Mouse (Mus musculus) limb, embryonic 11.5 days (tissue): ENCODE measurements at regions not wholly inside any gene's neighbourhood (a gene's known extent, or its start where the extent isn't known, plus 50 kb on each side); places are given as distances from the start of the nearest gene placed in this dataset.

Experiments
- ATAC-seq: fragments of 200-750 bp; cut with Nextera tagmentation; 2 replicates; pipeline ENCODE4 v1.8.0; 2017; ENCODE audit warnings: low read depth; ENCODE audit not compliant: insufficient number of reproducible peaks, low FRiP score, low TSS enrichment
- DNase-seq: peaks from one replicate; pipeline ENCODE4 v3.0.0-alpha.2; 2015; ENCODE audit warnings: low spot score
- H3K27ac ChIP-seq: fragments of 300-500 bp; sonication (generic); replicated peaks from 2 replicates; pipeline ENCODE4 v1.5.1; 2014; ENCODE audit warnings: low read depth, mild to moderate bottlenecking, low read length
- H3K27me3 ChIP-seq: fragments of 300-500 bp; sonication (generic); 2 replicates; pipeline ENCODE4 v1.6.1; 2014; ENCODE audit warnings: mild to moderate bottlenecking, low read length, mixed read lengths; ENCODE audit not compliant: control insufficient read depth, insufficient read depth
- H3K36me3 ChIP-seq: fragments of 300-500 bp; sonication (generic); 2 replicates; pipeline ENCODE4 v1.6.1; 2014; ENCODE audit warnings: mild to moderate bottlenecking, low read length, moderate library complexity, mixed read lengths; ENCODE audit not compliant: control insufficient read depth, insufficient read depth
- H3K4me1 ChIP-seq: fragments of 300-500 bp; sonication (generic); 2 replicates; pipeline ENCODE4 v1.6.1; 2014; ENCODE audit warnings: low read length, mixed read lengths; ENCODE audit not compliant: control insufficient read depth, insufficient read depth
- H3K4me2 ChIP-seq: fragments of 300-500 bp; sonication (generic); 2 replicates; pipeline ENCODE4 v1.6.1; 2014; ENCODE audit warnings: low read depth, mild to moderate bottlenecking, moderate library complexity; ENCODE audit not compliant: severe bottlenecking
- H3K4me3 ChIP-seq: fragments of 300-500 bp; sonication (generic); 2 replicates; pipeline ENCODE4 v1.5.1; 2014; ENCODE audit warnings: low read depth, low read length
- H3K9ac ChIP-seq: fragments of 300-500 bp; sonication (generic); 2 replicates; pipeline ENCODE4 v1.6.1; 2014; ENCODE audit warnings: mild to moderate bottlenecking, low read length
- H3K9me3 ChIP-seq: fragments of 300-500 bp; sonication (generic); 2 replicates; pipeline ENCODE4 v1.6.1; 2016; ENCODE audit warnings: low read length; ENCODE audit not compliant: control insufficient read depth
- WGBS: fragments of 180-500 bp; shearing (Covaris S2); extraction: QIAGEN DNeasy Blood & Tissue Kit; methylation state at CpG from one replicate; pipeline ENCODE4 v1.1.7; 2014; 5-methylcytosine and 5-hydroxymethylcytosine counted together

DNA sequence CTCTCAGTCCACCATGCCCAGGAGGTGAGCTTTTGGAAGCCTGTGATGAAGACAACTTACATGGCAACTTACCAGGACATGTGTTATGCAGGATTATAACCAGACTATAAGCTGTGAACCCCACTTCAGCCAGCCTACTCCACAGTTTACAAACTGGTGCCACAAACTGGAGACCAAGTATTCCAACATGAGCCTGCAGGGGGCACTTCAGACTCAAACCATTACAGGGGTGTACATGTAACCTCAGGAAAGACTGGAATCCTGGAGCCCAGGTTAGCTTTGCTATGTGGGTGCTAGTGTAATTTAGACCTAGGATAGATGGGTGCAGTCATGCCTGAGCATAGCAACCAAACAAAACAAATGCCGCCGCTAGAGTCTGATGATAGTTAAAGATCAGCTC lies 124.0 kb upstream of the Lyplal1 start:
- no peak for DNase-seq
- Histone ChIP-seq H3K9me3 (no peaks in the 10 kb centered on the region), H3K36me3 (no peaks in the 10 kb centered on the region), H3K4me3 (no peak overlapping the region), H3K27me3 (no peaks in the 10 kb centered on the region), H3K4me1 (no peaks in the 10 kb centered on the region), H3K9ac (no peak overlapping the region), H3K27ac (no peak overlapping the region), H3K4me2 (no peak overlapping the region)
- ATAC-seq = no peak
- 97% methylated on average over 2 of the region's 2 CpGs for WGBS

DNA sequence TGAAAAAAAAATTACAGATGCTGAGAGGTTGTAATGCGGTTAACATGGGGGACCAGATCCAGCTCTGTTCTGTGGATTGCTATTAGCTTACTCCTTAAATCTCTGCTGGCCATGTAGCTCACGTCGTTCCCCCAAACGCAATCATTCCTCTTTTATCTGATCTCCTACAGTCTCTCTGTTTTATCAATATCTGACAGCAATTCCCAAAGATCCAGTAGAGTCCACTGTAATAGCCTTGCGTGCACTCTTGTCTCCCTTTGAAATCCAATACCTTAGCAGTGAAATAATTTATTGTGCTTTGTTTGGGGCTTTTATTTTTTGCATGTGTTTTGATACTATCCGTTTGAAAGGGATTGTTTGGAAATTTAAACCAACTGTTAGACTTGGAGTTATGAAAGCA lies 120.4 kb upstream of the Lyplal1 start:
- Histone ChIP-seq H3K9me3 (no peaks in the 10 kb centered on the region), H3K36me3 (no peaks in the 10 kb centered on the region), H3K27me3 (no peaks in the 10 kb centered on the region), H3K4me2 (no peak overlapping the region), H3K27ac (no peak overlapping the region), H3K4me3 (no peak overlapping the region), H3K4me1 (no peaks in the 10 kb centered on the region), H3K9ac (no peak overlapping the region)
- WGBS = 47% methylated on average over 6 of the region's 6 CpGs
- no peak for ATAC-seq
- DNase-seq = no peak

DNA sequence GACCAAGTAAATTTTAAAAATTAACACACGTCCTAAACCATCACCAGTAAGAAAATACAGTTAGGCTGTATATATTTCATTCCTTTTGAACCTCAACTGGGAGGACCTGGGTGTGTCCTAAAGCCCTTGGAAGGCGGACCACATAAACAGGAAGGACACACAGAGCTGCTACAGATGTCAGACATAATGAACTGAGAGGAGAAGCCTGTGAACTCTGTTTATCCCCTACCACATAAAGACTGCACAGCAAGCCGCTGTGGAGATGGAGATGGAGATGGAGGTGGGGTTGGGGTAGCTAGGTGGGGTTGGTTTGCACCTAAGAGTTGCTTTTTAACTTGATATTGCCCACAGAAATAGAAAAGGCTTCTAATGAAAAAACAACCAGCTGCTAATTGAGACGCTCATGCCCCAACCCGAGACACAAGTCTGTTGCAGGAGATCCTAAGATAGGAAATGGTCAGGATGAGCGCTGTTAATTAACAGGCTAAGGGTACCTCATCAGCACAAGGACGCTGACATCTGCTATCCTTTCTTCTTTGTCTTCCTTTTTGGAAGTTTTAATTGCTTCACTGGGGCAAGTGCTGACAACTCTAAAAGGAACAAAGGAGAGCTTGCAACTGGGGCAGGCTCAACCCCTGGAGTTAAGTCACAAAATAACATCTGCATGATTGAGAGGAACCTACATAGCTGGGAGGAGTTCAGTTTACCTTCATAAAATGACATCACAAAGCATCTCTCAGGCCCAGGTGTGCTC lies 119.3 kb upstream of the Lyplal1 start:
- DNase-seq (no peak), ATAC-seq (no peak)
- Histone ChIP-seq H3K4me3 (no peak overlapping the region), H3K27me3 (no peaks in the 10 kb centered on the region), H3K36me3 (no peaks in the 10 kb centered on the region), H3K4me1 (no peaks in the 10 kb centered on the region), H3K9ac (no peak overlapping the region), H3K27ac (no peak overlapping the region), H3K4me2 (no peak overlapping the region), H3K9me3 (no peaks in the 10 kb centered on the region)
- 51% methylated on average over 7 of the region's 7 CpGs for WGBS

DNA sequence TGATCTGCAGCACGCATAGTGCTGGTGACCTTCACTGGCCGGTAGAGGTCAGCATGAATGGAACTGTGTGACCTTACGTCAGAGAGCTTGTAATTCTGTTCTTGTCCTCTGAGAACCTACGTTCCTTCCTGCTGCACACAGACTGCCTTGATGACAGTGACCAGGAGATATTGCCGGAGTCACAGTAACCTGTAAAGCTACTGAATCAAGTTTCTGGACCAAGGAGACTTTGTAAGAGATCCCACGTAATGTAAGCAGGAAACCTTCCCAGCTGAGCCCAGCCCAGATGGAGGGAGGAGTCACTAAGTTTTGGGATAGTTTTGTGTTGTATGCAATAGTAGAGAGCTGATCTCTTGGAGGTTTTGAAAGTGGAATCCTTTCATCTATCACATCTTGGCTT lies 117.4 kb upstream of the Lyplal1 start:
- WGBS = 72% methylated on average over 6 of the region's 6 CpGs
- Histone ChIP-seq H3K27me3 (no peaks in the 10 kb centered on the region), H3K4me1 (no peaks in the 10 kb centered on the region), H3K9ac (no peak overlapping the region), H3K4me2 (no peak overlapping the region), H3K36me3 (no peaks in the 10 kb centered on the region), H3K27ac (no peak overlapping the region), H3K4me3 (no peak overlapping the region), H3K9me3 (no peaks in the 10 kb centered on the region)
- ATAC-seq (no peak), DNase-seq (no peak)

DNA sequence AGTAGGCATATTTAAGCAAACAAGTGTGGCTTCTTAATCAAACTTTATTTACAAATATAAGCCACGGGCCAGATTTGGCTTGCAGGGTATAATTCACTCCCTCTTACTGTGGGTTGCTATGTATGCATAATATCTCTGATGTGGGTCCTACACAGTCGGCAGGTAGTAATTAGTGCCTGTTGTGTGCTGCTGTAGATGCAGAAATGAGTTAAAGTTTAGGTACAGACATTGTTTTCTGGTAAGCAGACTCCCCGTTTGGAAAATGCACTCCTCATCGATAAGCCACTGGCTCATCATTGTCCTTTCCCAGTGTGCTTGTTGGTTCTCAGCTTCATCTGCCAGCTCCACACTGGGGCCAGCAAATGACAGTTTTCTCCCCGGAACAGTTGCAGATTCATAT lies 113.4 kb upstream of the Lyplal1 start:
- no peaks in the 10 kb centered on the region for H3K4me1 ChIP-seq
- DNase-seq = no peak
- ATAC-seq = no peak
- H3K36me3 ChIP-seq = no peaks in the 10 kb centered on the region
- H3K27ac ChIP-seq = no peak overlapping the region
- no peaks in the 10 kb centered on the region for H3K9me3 ChIP-seq
- no peak overlapping the region for H3K9ac ChIP-seq
- WGBS = 76% methylated on average over 5 of the region's 5 CpGs
- no peak overlapping the region for H3K4me3 ChIP-seq
- H3K27me3 ChIP-seq = no peaks in the 10 kb centered on the region
- H3K4me2 ChIP-seq = no peak overlapping the region

DNA sequence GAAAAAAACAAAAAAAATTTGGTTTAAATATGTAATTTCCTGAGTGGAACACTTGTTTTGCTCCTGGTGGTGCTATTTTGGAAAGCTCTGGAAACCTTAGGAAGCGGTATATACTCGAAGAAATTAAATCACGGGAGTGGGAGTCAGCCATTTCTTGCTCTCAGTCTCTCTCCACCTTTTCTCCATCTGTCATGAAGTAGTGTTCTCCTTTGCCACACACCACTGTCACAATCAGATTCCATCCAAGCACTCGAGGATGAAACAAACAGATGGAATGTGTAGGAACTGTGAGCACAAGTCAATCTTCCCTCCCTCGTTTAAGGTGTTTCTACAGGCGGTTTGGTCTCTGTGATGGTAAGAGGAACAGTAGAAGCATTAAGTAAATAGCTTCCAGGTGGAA lies 112.7 kb upstream of the Lyplal1 start:
- H3K4me1 ChIP-seq = no peaks in the 10 kb centered on the region
- H3K27ac ChIP-seq = no peak overlapping the region
- no peak overlapping the region for H3K9ac ChIP-seq
- no peaks in the 10 kb centered on the region for H3K36me3 ChIP-seq
- no peaks in the 10 kb centered on the region for H3K9me3 ChIP-seq
- H3K4me2 ChIP-seq = no peak overlapping the region
- H3K4me3 ChIP-seq = no peak overlapping the region
- DNase-seq (no peak), ATAC-seq (no peak)
- H3K27me3 ChIP-seq = no peaks in the 10 kb centered on the region
- 74% methylated on average over 6 of the region's 6 CpGs for WGBS

DNA sequence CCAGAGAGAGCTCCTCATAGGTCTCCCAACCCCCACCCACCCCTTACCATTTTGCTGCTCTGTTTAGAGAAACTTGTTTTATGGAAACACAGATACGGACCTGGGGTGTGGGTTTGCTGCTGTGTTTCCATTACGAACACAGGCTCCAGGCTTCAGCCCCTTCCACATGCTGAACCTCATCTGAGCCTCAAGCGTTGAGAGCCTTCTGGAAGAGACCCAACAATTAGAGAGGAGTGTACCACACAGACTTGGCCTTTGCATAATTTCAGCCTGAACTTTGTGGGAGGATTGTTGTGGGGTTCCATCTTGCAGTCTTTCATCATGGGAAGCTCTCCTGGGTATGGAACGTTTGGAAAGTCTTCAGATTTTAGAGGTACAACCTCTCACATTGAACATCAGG lies 111.3 kb upstream of the Lyplal1 start:
- DNase-seq (no peak), ATAC-seq (no peak)
- WGBS = 90% methylated on average over 4 of the region's 4 CpGs
- H3K4me3 ChIP-seq = no peak overlapping the region
- H3K27me3 ChIP-seq = no peaks in the 10 kb centered on the region
- H3K9me3 ChIP-seq = no peaks in the 10 kb centered on the region
- no peak overlapping the region for H3K9ac ChIP-seq
- 0 out of 2 replicates have a peak, but pooled peaks cover 3% of the 10 kb centered on the region for H3K4me1 ChIP-seq
- H3K4me2 ChIP-seq = no peak overlapping the region
- no peak overlapping the region for H3K27ac ChIP-seq
- no peaks in the 10 kb centered on the region for H3K36me3 ChIP-seq

DNA sequence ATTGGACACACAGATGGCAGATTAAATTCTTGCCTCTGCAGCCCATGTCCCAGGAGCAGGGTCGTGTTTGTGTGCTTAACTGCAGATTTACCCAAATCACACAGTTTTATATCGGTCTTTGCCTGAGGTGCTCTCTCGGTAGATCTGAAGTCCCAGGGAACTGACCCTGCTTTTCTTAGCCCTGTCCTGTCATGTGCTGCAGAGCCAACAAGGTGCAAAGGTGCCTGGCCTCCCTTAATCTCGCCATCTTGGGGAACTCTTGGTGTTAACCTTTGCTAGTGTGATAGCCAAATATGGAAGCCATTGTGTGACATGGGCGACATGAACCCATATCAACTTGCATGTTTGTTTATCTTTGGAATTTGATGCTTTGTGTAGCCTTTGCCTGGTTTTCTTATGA lies 107.1 kb upstream of the Lyplal1 start:
- Histone ChIP-seq H3K9me3 (no peaks in the 10 kb centered on the region), H3K4me3 (no peak overlapping the region), H3K9ac (no peak overlapping the region), H3K27me3 (no peaks in the 10 kb centered on the region), H3K36me3 (no peaks in the 10 kb centered on the region), H3K4me2 (no peak overlapping the region), H3K27ac (0 out of 2 replicates have a peak overlapping the region, but pooled peaks have one; percentile 18), H3K4me1 (0 out of 2 replicates have a peak, but pooled peaks cover 3% of the 10 kb centered on the region)
- WGBS = 68% methylated on average over 5 of the region's 5 CpGs
- DNase-seq (no peak), ATAC-seq (no peak)

DNA sequence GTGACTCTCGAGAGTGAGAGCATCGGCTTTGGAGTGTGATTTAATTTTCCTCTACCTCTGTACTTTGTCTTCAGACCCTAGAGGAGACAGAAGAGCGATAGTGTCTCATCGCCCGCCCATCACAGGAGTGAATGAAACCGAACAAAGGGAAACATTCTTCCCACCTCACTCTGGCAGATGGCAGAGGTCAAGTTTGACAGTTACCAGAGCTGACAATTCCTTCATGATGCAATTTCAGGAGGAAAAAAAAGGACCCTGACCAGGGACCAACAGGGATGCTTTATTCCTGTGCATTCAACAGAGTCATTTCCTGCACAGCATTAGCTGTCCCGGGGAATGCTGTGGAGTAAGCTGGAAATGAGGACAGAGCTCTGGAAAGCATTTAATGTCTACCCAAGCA lies 106.3 kb upstream of the Lyplal1 start:
- H3K9me3 ChIP-seq = no peaks in the 10 kb centered on the region
- 43% methylated on average over 7 of the region's 7 CpGs for WGBS
- peak overlapping the region; percentile 42; the same call in 1 of the 2 replicates for H3K27ac ChIP-seq
- ATAC-seq (no peak), DNase-seq (peak; percentile 34)
- H3K4me1 ChIP-seq = 0 out of 2 replicates have a peak, but pooled peaks cover 3% of the 10 kb centered on the region
- H3K27me3 ChIP-seq = no peaks in the 10 kb centered on the region
- H3K9ac ChIP-seq = no peak overlapping the region
- no peaks in the 10 kb centered on the region for H3K36me3 ChIP-seq
- no peak overlapping the region for H3K4me2 ChIP-seq
- no peak overlapping the region for H3K4me3 ChIP-seq
